ENCODE assay signal across 29 mouse cellular contexts in the genomic region with DNA sequence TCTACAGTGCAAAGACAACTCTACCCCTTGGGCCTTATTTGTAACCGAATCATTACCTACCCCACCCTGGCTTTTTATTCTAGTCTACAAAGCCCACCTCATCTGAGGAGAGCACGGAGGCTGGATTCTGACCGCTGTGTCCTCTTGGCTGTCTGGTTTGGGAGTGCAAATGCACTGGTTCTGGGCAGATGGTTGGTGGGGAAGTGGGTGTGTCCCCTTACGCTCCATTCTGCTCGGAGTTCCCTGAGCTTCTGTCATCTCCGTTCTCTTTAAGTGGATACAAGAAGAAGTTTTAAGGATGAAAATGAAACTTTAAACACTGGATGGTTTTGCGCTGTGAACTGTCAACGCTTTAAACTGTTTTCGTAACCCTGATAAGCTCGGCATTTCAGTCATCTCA.
DNase-seq lines count a peak whose midpoint lies in the region; ATAC-seq and TF ChIP-seq lines count a peak whose summit lies in the region.
"Had no signal": no experiment of that assay in that cellular context is flagged by ENCODE, and none has a peak within 500 bp of the region (broad histone marks: within the 10 kb centered on the region; RNA-seq: fewer than 3 reads in every experiment).

No protein-coding gene starts in this region.

- H3K27me3 ChIP-seq in liver, embryonic 11.5 days (replicated peaks; ENCODE audit: control insufficient read depth, insufficient read depth, low read length): no peaks in the 10 kb centered on the region
- no peaks in the 10 kb centered on the region for H3K27me3 ChIP-seq in liver, postnatal 0 days (ENCODE audit: insufficient read depth, low read length)
- H3K27me3 ChIP-seq in limb, embryonic 10.5 days (ENCODE audit: low read depth, poor library complexity, severe bottlenecking): no peaks in the 10 kb centered on the region
- H3K27me3 ChIP-seq: forebrain, embryonic 15.5 days; heart, embryonic 15.5 days; intestine, embryonic 15.5 days; limb, embryonic 13.5 days; midbrain, embryonic 15.5 days; neural tube, embryonic 15.5 days had no signal

- TF ChIP-seq POLR2A in bone marrow macrophage, adult 2 months (IDR thresholded peaks at IDR 0.05; ENCODE audit: borderline replicate concordance, low read depth, low read length): no peak

- 80% methylated on average over 10 of the region's 10 CpGs for WGBS in liver, embryonic 11.5 days
- WGBS in liver, postnatal 0 days (ENCODE audit: insufficient replicate concordance): 70% methylated on average over 10 of the region's 10 CpGs
- WGBS in limb, embryonic 10.5 days: 93% methylated on average over 10 of the region's 10 CpGs

- no peak for TF ChIP-seq CTCF in bone marrow macrophage, adult 2 months (IDR thresholded peaks at IDR 0.05; ENCODE audit: low read depth, low read length)
- TF ChIP-seq CTCF in liver, postnatal 0 days (IDR thresholded peaks at IDR 0.05; ENCODE audit: low read depth): no peak

- peak; percentile 39 for DNase-seq in CD4-positive, CD25-positive, alpha-beta regulatory T cell, adult 2 months (ENCODE audit: low read depth, low spot score)
- no peak for DNase-seq in liver, embryonic 11.5 days (ENCODE audit: low spot score)
- DNase-seq in liver (no peak), adipocyte (ENCODE audit: low spot score) (no peak)
- DNase-seq in liver, postnatal 0 days: no peak
- no peak for DNase-seq in limb, embryonic 10.5 days (ENCODE audit: low spot score)
- DNase-seq: adrenal gland, postnatal 10 days; cerebellum, postnatal 10 days; gastrocnemius, postnatal 14 days; kidney, adult 8-10 months; kidney, postnatal 10 days; layer of hippocampus, postnatal 36 days; lung, adult 18-20 months; lung, postnatal 14 days; right cerebral cortex, adult 18-20 months; right cerebral cortex, postnatal 4 days; thymus, postnatal 14 days had no signal

- no peak for TF ChIP-seq EP300 in liver, postnatal 0 days (IDR thresholded peaks at IDR 0.05; ENCODE audit: low read depth)

- H3K4me1 ChIP-seq in liver, embryonic 11.5 days (replicated peaks; ENCODE audit: control insufficient read depth, insufficient read depth, low read length): peaks cover 9% of the 10 kb centered on the region; the same call in 1 of the 2 replicates
- peaks cover 22% of the 10 kb centered on the region for H3K4me1 ChIP-seq in bone marrow macrophage, adult 2 months (ENCODE audit: control insufficient read depth, insufficient read depth, low read length)
- H3K4me1 ChIP-seq in liver, postnatal 0 days (ENCODE audit: insufficient read depth): no peaks in the 10 kb centered on the region; the same call in 1 of the 2 replicates
- no peaks in the 10 kb centered on the region for H3K4me1 ChIP-seq in limb, embryonic 10.5 days
- H3K4me1 ChIP-seq: forebrain, embryonic 15.5 days; heart, embryonic 15.5 days; intestine, embryonic 15.5 days; limb, embryonic 13.5 days; midbrain, embryonic 15.5 days; neural tube, embryonic 15.5 days had no signal

- H3K4me2 ChIP-seq in liver, embryonic 11.5 days: peak overlapping the region; percentile 9; the same call in 1 of the 2 replicates
- peak overlapping the region; percentile 58 for H3K4me2 ChIP-seq in liver, postnatal 0 days (ENCODE audit: low read depth, low read length)
- H3K4me2 ChIP-seq: forebrain, embryonic 15.5 days; heart, embryonic 15.5 days; intestine, embryonic 15.5 days; limb, embryonic 13.5 days; midbrain, embryonic 15.5 days; neural tube, embryonic 15.5 days had no signal

- no peaks in the 10 kb centered on the region for H3K36me3 ChIP-seq in liver, embryonic 11.5 days (ENCODE audit: control insufficient read depth, insufficient read depth, low read length)
- H3K36me3 ChIP-seq in liver, postnatal 0 days (replicated peaks; ENCODE audit: insufficient read depth, low read length): no peaks in the 10 kb centered on the region
- H3K36me3 ChIP-seq in limb, embryonic 10.5 days: no peaks in the 10 kb centered on the region
- H3K36me3 ChIP-seq: embryonic facial prominence, embryonic 10.5 days; forebrain, embryonic 15.5 days; heart, embryonic 15.5 days; hindbrain, embryonic 10.5 days; intestine, embryonic 15.5 days; limb, embryonic 13.5 days; midbrain, embryonic 15.5 days; neural tube, embryonic 15.5 days had no signal

- no peak overlapping the region for H3K9ac ChIP-seq in liver, embryonic 11.5 days (ENCODE audit: low read depth, low read length)
- no peak overlapping the region for H3K9ac ChIP-seq in liver, postnatal 0 days (replicated peaks)
- H3K9ac ChIP-seq: forebrain, embryonic 15.5 days; heart, embryonic 15.5 days; intestine, embryonic 15.5 days; limb, embryonic 13.5 days; midbrain, embryonic 15.5 days; neural tube, embryonic 15.5 days had no signal

- no peak overlapping the region for H3K4me3 ChIP-seq in liver, embryonic 11.5 days (ENCODE audit: low read depth, low read length)
- peak overlapping the region; percentile 47 for H3K4me3 ChIP-seq in bone marrow macrophage, adult 2 months (ENCODE audit: insufficient read depth, low read length)
- no peak overlapping the region for H3K4me3 ChIP-seq in liver, postnatal 0 days (ENCODE audit: low read depth, low read length)
- no peak overlapping the region for H3K4me3 ChIP-seq in limb, embryonic 10.5 days
- H3K4me3 ChIP-seq: embryonic facial prominence, embryonic 10.5 days; forebrain, embryonic 15.5 days; heart, adult 2 months; heart, embryonic 15.5 days; hindbrain, embryonic 10.5 days; intestine, embryonic 15.5 days; limb, embryonic 13.5 days; midbrain, embryonic 15.5 days; neural tube, embryonic 15.5 days had no signal

- no peak for ATAC-seq in CD4-positive, CD25-positive, alpha-beta regulatory T cell, adult 4 months
- no peak for ATAC-seq in liver, embryonic 11.5 days (replicated peaks; ENCODE audit: low FRiP score)
- ATAC-seq in liver, postnatal 0 days: no peak
- ATAC-seq: forebrain, embryonic 15.5 days; hindbrain, embryonic 16.5 days; intestine, embryonic 15.5 days; midbrain, embryonic 15.5 days had no signal

- H3K27ac ChIP-seq in liver, embryonic 11.5 days (ENCODE audit: low read depth, low read length): no peak overlapping the region
- peak overlapping the region; percentile 93 for H3K27ac ChIP-seq in bone marrow macrophage, adult 2 months (ENCODE audit: insufficient read depth, low read depth, low read length)
- H3K27ac ChIP-seq in liver, postnatal 0 days (ENCODE audit: low read depth): 0 out of 2 replicates have a peak overlapping the region, but pooled peaks have one; percentile 24
- no peak overlapping the region for H3K27ac ChIP-seq in limb, embryonic 10.5 days
- H3K27ac ChIP-seq: embryonic facial prominence, embryonic 10.5 days; forebrain, embryonic 15.5 days; heart, adult 2 months; heart, embryonic 15.5 days; hindbrain, embryonic 10.5 days; intestine, embryonic 15.5 days; limb, embryonic 13.5 days; midbrain, embryonic 15.5 days; neural tube, embryonic 15.5 days had no signal

- no peaks in the 10 kb centered on the region for H3K9me3 ChIP-seq in liver, embryonic 11.5 days (ENCODE audit: control insufficient read depth, low read length)
- H3K9me3 ChIP-seq in liver, postnatal 0 days (ENCODE audit: low read length): 0 out of 2 replicates have a peak, but pooled peaks cover 2% of the 10 kb centered on the region
- no peaks in the 10 kb centered on the region for H3K9me3 ChIP-seq in limb, embryonic 10.5 days (replicated peaks)
- H3K9me3 ChIP-seq: forebrain, embryonic 15.5 days; heart, embryonic 15.5 days; hindbrain, embryonic 10.5 days; intestine, embryonic 15.5 days; limb, embryonic 13.5 days; midbrain, embryonic 15.5 days; neural tube, embryonic 15.5 days had no signal

Comparison
In these comparisons a context has a peak if more than half of its experiments do, and no peak if none do; other contexts are left out.
1. H3K27ac ChIP-seq: peak in bone marrow macrophage, adult 2 months (single experiment) and liver, postnatal 0 days (single experiment); none in liver, embryonic 11.5 days (single experiment) and limb, embryonic 10.5 days (single experiment).